Mouse (Mus musculus) heart, postnatal 36 days (tissue): ENCODE measurements around the gene Stac2. TPM values are rescaled to one million over a fixed set of nuclear protein-coding genes. Genes with fewer than 3 reads are reported as not detected.

Experiments
- DNase-seq, 2 experiments: peaks; one replicate each; pipeline ENCODE4 v3.0.0; 2021 to 2022
- intact Hi-C: fragments of 180-260 bp; cut with DNase I; formaldehyde crosslinking; loops from one replicate; pipeline ENCODE4 v1.15.1; 2025
- microRNA-seq, 2 experiments: library from miRNA; unstranded; fragments of <30 nt; microRNA quantifications; one replicate each; pipeline ENCODE4 v1.2.0; 2021; ENCODE audit warnings: borderline number of aligned reads in 2 of 2
- total RNA-seq, 2 experiments: library from RNA; stranded (reverse); gene quantifications; 2 replicates each; pipeline ENCODE4 v1.2.3; 2021

Stac2 gene
- total RNA-seq, 2 experiments from 2014 or later: 0.17 TPM; not detected in 1

- intact Hi-C loops: no loop called here
- no peak for DNase-seq
Measured at GRCm38 (mm10) chr11:98001351-98001824, 51.9 kb downstream of the Stac2 start.

GRCm38 (mm10) chr11:98000378-98001140, 52.7 kb downstream of the Stac2 start:
- intact Hi-C loops: no loop called here
- no peak for DNase-seq

- intact Hi-C loops: no loop called here
- no peak for DNase-seq
Measured at GRCm38 (mm10) chr11:97999748-98000147, 53.5 kb downstream of the Stac2 start.

GRCm38 (mm10) chr11:97998898-97999608, 54.2 kb downstream of the Stac2 start:
- intact Hi-C loops: no loop called here
- DNase-seq: no peak

GRCm38 (mm10) chr11:97998074-97998793, 55.0 kb downstream of the Stac2 start:
- intact Hi-C loops: no loop called here
- no peak for DNase-seq

GRCm38 (mm10) chr11:97997387-97997960, 55.8 kb downstream of the Stac2 start:
- intact Hi-C loops: no loop called here
- DNase-seq: no peak

GRCm38 (mm10) chr11:97996691-97997090, 56.6 kb downstream of the Stac2 start:
- no peak for DNase-seq
- intact Hi-C loops: no loop called here

GRCm38 (mm10) chr11:97995564-97996288, 57.5 kb downstream of the Stac2 start, which contains the start of gene Arl5c:
Arl5c (minus strand) TSS chr11:97996181.
- intact Hi-C loops: no loop called here
- DNase-seq: peak; percentile 50 to 65

GRCm38 (mm10) chr11:97994539-97995100, 58.6 kb downstream of the Stac2 start:
- intact Hi-C loops: no loop called here
- DNase-seq: peak; percentile 85 to 88

GRCm38 (mm10) chr11:97988530-97989096, 64.6 kb downstream of the Stac2 start:
- peak; percentile 91 to 93 for DNase-seq
- intact Hi-C loops: loop anchor here (2.0 to 5.0 kb wide), 3 partner anchors 34 to 286 kb away; partner anchors contain the start of genes Cacnb1, Pcgf2 and Psmb3

- intact Hi-C loops: loop anchor here (1.0 to 5.0 kb wide), 5 partner anchors 35 to 286 kb away; partner anchors contain the start of genes Cacnb1, Pcgf2 and Psmb3
- peak; percentile 98 for DNase-seq
Measured at GRCm38 (mm10) chr11:97987551-97988526, 65.4 kb downstream of the Stac2 start.

- no peak for DNase-seq
- intact Hi-C loops: loop anchor here (1.0 to 5.0 kb wide), 3 partner anchors 50 to 285 kb away; partner anchors contain the start of genes Pcgf2 and Psmb3
Measured at GRCm38 (mm10) chr11:97986738-97987465, 66.4 kb downstream of the Stac2 start.

Small RNA genes lying within 50 kb of the gene (microRNA-seq; reads per million reads assigned to microRNA genes)
- gene Gm27597: 0 reads per million in 2 experiments

Other genes starting within 250 kb of the Stac2 start
- 1 to 10 TPM in 1 of 2 experiments, under 1 TPM in 1; 1.00 to 1.4 TPM for gene B230217C12Rik, start 212.7 kb downstream of the Stac2 start, total RNA-seq
- gene Fbxo47, start 169.3 kb downstream of the Stac2 start, total RNA-seq: under 1 TPM; 0.35 to 0.69 TPM
- 1 to 10 TPM; 5.1 to 6.2 TPM for gene Plxdc1, start 67.0 kb downstream of the Stac2 start, total RNA-seq
- under 1 TPM; 0.65 to 0.80 TPM for gene Arl5c, start 57.3 kb downstream of the Stac2 start, total RNA-seq
- gene Cacnb1, start 30.4 kb downstream of the Stac2 start, total RNA-seq: 1 to 10 TPM; 6.1 to 6.2 TPM
- 100 to 1,000 TPM; 537 to 577 TPM for gene Rpl19, start 26.8 kb downstream of the Stac2 start, total RNA-seq
- 10 to 100 TPM; 20.3 to 27.1 TPM for gene Fbxl20, start 96.9 kb upstream of the Stac2 start, total RNA-seq
- 10 to 100 TPM; 38.0 to 40.6 TPM for gene Med1, start 139.8 kb upstream of the Stac2 start, total RNA-seq
- gene Cdk12, start 149.6 kb upstream of the Stac2 start, total RNA-seq: 10 to 100 TPM; 22.5 to 25.2 TPM